Mouse (Mus musculus): ENCODE data around the gene Ptges3.

DNA sequence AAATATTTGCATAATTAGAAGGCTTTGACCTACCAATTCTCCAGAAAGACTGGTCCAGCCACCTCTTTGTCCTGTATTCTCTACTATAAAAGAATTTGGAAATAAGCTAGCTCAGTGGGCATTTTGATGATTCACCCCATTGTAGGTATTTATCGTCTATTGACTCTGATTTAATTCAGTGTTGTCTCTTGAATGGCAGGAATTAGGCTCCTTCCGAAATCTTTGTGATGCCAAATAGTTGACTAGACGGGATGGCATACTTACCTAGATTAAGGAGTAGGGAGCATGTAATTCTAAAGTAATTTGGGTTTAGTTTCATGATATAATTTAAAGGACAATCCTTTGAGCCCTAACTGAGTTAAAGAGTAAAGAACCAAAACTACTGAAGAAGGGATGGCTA lies 20.8 kb upstream of the Ptges3 start:
- no peak for TF ChIP-seq CTCF (IDR thresholded peaks at IDR 0.05; ENCODE audit: low read depth)
- no peak for TF ChIP-seq EP300 (IDR thresholded peaks at IDR 0.05; ENCODE audit: low read depth)

Data from liver, embryonic 14.5 days (tissue).